Mouse (Mus musculus): ENCODE results near the gene Yipf1.
"Not testable (repeated sequence)": the region's sequence is repeated elsewhere in the genome, so short reads cannot be mapped to it uniquely, and the experiment has no call there.

Gene Yipf1

DNA sequence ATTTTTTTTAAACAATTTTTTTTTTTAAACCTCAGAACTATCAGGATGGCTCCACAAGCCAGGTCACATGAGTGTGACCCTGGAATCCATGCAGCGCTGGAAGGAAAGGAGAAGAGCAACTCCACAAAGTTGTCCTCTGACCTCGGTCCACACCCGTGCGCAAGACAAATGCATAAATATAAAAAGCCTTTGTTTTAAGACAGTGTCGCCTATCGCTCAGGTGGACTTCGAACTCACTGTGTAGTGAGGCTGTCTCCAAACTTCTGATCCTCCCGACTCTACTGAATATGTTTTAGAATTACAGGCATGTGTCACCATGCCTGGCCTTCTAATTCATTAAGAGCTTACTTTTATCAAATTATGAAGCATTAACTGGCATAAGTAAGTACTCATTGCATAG lies 14.4 kb downstream of the Yipf1 start:
- no peak for DNase-seq

DNA sequence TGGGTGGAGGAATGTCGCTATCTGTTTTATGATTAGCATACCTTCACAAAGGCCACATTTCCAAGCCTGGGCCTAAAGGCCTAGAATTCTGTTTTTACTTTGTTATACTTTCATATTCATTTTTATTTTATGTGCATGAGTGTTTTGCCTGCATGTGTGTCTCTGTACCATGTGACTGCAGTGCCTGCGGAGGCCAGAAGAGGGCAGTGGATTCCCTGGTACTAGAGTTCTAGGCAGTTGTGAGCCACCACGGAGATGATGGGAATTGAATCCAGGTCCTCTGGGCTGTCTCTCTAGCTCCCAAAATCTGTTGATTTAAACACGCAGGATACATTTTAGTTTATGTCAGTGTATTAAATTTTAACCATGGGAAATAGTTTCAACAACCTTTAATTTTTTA lies 19.4 kb downstream of the Yipf1 start:
- DNase-seq = no peak

DNA sequence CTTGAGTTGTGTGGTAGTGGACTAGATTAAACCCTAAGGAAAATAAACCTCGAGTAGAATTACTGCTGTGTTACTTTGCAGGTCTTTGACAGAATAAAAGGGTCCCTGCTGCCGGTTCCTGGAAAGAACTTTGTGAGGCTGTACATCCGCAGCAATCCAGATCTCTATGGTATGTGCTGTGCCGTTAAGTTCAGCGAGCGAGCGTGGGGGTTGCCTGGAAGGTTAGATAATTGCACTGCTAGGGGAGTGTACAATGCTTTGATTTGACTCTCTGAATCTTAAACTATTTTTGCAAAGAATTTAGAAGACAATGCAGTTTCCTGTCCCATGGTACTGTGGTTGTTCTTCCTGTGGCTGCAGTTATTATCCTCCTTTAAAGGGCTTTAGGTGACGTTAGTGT lies 22.2 kb downstream of the Yipf1 start:
- DNase-seq = no peak

DNA sequence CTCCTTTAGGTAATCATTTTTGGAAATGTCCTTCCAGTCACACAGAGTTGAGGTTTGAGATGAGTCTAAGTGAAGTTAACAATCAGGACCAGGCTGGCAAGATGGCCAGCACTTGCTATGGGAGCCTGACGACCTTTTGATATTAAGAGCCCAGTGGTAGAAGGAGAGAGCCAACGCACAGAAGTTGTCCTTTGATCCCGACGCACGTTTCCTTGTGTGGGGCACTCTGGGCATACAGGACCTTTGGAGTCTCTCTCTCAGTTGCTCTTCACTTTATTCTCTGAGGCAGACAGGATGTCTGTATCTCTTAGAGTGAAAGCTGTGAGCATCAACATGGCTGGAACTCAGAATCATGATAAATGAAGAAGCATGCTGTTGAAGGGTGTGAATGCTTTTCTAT lies 23.3 kb downstream of the Yipf1 start:
- DNase-seq = no peak

DNA sequence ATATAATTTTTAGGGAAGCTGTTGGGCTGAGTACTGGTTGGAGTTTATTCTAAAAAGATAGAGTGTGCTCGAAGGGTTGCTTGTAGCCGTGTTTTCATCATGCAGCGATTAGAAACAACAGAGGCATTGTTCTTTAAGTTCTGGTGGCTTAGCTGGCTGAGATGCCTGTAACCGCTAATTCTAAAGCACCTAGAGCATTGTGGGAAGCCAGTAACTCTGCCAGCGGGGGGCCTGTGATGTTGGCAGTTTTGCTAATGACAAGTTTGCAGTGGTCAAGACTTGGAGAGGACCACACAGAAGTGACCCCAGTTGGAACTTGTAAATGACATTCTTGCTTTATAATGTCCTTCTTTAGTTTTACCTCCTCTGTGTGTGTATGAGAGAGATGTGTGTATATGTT lies 27.2 kb downstream of the Yipf1 start:
- DNase-seq = no peak

DNA sequence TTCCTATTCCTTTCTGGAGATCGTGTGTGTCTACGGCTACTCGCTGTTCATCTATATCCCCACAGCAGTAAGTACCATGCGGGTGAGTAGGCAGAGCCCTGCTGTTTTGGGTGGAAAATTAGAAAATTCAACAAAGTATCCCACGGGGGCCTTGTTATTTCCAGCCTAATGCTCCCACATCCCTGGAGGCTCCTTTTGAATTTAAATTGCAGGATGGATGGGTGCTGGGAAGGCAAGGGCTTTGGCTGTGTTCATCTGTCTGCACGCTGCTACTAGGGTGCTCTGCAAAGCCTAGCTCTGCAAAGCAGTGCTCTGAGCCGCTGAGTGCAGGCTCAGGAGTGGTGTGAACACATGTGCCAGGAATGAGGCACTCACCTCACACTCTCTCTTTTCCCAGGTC lies 30.4 kb downstream of the Yipf1 start:
- DNase-seq = no peak

DNA sequence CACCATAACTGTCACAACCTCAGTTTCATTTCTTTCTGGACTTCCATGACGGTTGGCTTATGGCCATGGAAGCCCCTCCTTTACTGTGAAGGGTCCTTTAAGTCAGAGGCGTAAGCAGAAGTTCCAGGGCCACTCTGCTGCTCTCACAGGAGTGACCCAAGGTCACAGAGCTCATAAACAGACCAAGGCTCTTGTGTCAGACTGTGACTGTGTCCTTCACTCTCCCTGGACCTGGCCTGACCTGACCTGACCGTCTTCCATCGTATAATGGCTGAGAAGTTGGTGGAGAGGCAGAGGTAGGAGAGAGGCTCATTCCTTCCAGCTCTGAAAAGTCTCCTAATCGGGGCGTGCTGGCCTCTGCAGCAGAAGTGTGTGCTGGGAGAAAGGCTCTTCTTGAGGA lies 33.1 kb downstream of the Yipf1 start:
- no peak for DNase-seq

DNA sequence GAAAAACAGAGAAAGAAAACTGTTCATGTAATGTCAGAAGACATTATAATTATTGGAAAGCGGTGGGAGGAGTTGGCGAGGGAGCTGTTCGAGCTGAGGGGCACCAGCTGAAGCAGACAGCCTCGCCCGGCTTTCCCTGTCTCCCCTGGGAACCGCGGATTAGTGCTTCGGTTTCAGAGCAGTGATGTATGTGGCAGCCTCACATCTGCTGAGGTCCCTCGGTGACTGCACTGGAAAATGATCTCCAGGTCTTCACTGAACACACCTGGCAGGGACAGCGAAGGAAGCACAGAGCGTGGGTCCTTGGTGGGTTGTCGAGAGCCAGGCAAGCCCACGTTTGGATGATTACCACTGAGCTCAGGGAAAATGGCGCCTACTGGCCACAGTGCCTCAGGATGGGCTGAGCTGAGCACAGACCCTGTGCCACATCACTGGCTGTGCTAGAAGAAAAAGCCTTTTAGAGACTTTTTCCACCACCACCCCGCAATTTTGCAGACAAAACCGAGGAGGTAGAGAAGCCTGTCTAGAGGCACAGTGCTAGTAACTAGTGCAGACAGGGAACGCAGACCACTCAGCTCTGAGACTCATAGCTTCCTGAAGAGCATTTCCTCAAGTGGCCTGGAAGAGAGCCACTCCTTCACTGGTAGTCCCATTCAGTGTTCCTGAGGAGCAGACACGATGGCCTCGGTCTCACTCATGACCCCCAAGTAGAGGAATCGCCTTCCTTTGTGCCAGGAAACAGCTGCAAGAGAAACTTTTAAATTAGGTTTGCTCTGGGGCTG lies 34.6 kb downstream of the Yipf1 start:
- DNase-seq = no peak

DNA sequence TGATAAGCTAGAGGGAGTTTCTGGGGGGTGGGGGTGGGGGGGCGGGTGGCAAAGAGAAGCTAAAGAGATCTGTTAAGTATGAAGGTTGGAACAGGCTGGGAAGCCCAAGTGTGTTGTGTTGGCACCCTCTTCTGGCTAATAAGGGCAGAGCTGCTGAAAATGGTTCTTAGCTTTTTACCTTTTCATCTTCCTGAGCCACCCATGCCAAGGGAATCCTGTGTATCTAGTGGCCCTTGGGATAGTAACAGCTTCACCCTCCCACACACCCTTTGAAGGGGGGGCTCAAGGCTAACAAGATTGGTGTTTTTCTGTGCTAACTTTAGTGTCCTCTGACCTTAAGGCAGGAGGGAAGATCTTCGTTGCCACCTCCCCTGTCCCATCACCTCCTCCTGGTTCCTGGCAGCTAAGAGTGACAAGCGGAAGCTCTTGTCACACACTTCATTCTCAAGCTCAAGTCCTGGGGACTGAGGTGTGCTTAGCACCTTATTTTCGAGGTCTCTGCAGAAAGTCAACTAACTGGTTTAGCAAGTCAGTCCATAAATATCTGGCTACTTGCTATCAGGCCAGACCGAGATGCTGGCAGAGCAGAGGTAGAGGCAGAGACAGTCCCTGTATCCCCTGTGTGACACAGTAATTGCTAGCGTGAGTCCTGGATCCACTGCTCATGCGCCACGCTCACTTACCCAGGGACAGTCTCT lies 35.3 kb downstream of the Yipf1 start:
- DNase-seq = peak; percentile 24

DNA sequence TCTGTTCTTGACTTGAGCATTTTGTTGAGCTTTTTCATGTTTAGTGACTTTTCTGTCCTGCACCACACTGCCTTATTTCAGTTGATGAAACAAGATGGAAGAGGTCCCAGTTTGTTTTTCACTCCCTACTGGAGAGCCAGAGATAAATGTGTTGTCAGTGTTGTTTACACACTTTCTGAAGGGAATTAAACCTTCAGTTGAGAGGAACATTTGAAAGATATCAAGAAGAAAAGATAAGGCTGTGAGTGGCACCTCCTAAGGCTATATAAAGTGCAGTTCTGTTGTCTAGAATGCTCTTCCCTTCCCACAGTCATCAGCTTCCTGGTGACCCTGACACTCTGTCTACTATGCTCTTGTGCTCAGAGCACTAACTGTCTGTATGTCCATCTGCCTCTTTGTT lies 37.2 kb downstream of the Yipf1 start:
- DNase-seq = no peak

DNA sequence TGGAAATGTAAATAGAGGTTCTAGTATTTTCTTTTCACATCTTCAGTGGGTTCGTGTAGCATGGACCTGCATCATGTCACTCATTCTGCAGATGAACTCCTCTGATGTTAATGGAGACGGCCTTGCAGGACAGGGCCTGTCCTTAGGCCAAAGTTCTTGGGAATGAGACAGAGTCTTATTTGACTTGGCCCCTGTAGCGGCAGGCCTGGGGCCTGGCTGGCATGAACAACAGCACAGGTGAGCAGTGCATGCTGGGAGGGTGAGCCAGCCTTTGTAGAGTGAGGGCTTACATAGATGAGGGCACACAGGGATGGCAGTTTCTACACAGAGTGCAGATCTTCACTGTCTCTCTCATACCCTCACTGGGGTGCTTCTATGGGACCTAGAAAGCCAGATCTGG lies 39.4 kb downstream of the Yipf1 start:
- no peak for DNase-seq

DNA sequence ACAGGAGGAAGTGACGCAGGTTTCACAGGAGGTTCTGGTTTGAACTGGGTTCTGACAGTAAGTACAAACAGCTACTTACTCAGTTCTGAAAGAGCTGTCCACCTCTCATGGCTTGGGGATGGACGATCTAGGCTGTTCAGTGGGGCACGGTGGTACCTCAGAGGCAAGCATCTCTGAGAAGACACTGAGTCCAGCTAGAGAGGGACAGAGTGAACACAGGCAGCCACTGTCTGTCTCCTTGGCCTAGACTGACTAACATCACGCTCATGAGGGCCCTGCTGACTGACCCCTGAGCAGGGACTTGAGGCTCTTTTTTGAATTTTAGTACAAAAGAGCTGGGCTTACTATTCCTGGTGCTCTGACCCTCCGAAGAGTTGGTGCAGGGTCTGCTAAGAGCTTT lies 40.0 kb downstream of the Yipf1 start:
- no peak for DNase-seq

DNA sequence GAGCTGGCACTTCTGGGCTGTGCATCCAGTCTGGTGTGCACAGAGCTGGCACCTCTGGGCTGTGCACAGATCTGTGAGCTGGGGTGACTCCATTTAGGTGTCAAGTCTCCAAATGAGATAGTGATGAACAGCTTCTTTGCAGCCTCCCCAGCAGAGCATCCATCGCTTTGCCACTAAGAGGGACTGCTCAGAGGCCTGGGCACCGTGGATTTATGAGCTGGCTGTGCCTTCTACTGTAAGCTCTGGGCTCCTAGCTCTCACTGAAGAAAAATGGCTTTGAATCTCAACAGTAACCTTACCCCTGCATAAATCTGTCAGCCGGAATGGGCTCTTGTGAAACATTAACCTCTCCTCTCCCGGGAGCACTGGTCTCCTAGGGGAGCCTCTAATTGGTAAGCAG lies 40.4 kb downstream of the Yipf1 start:
- DNase-seq = no peak

DNA sequence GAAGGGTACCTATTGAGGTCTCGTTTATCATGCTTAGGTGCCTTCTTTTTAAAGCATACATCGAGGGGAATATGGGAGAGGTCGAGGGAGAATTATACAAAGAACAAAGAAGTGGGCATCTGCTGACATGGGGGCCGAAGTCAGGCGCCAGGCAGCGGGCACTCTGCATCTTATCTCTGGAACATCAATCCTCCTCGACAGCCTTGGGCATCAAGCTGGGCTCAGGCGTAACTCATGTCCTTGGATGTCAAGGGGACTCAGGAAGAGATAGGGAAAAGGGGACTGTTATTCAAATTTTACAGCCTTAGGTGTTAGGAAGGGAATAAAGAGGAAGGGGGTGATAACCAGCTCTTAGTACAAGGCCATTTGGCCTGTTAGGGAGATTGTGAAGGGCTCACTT lies 43.0 kb downstream of the Yipf1 start:
- DNase-seq = not testable (repeated sequence)

DNA sequence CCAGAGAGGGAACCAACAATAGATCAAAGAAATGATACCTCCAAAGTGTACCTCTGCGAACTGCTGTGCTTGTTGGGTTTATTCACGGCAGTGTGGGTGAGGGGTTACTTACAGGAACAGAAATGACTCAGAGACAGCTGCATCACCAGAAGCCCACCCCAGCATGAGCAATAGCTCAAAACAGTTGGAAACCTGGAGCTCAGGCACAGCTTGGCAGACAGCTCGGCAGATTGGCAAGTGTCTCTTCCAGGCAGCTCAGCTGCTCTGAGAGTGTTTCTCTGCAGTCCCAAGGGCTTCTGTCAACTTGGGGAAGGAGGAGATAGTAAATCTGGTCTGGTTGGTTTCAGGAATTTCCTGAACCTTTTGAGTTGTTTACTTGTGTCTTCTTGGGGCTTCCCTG lies 44.3 kb downstream of the Yipf1 start:
- no peak for DNase-seq

DNA sequence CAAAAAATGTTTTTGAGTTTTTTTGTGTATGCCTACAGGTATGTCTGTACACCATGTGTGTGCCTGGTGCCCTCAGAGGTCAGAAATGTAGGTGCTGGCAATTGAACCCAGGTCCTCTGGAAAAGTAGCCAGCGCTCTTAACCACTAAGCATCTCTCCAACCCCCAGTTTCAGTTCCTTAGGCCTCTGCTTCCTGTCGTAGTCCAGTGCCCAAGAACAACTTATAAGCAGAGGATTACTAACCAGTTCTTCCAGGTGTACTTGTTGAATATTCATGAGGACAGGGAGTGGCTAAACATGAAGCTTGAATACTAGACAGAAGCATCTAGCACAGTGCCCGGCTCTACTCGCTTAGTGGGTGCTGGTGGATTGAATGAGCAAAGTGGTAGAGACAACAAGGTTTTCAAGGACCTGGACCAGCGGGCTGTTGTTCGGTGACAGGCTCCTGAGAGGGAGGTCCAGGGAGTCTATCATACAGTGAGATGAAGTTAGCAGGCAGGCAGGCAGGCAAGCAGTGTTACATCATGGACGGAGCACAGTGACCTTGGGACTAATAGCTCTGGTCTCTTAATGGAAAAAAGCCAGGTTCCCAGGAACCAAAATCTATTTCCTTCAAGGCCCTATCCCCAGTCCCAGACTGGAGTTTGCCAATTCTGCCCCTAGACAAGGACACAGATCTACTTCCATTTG lies 46.4 kb downstream of the Yipf1 start:
- DNase-seq = no peak

DNA sequence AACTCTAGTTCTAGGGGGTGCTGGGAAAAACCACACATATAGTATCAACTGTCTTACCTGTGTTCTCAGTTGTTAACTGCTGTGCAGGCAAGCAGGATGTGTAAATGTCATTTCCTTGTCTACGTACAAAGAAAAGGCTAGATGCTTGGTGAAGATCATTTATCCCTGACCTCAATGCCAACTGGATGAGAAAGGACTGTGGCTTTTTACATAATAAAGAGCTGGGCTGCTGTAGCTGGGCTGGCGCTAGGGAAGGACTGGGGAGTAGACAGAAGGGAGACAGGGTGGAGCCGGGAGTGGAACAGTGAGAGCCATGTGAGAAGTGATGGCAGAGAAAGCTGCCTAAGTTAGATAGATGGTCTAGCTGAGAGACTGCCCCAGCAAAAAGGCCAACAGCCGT lies 48.6 kb downstream of the Yipf1 start:
- DNase-seq = no peak

DNA sequence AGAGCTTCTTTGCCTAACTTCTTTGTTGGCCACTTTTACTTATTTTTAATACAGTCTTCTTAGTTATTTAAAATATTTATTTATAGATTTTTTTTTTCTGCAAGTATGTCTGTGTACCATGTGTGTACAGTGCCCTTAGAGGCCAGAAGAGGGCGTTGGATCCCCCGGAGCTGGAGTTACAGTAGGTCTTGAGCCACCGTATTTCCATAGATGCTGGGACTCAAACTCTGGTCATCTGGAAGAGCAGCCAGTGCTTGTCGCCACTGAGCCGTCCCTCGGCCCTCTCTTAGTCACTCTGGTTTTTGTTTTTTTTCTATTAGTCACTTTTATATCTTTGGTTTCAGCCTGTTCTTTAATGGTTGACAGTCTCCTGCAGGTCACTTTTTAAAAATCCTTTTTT lies 49.4 kb downstream of the Yipf1 start:
- no peak for DNase-seq

DNA sequence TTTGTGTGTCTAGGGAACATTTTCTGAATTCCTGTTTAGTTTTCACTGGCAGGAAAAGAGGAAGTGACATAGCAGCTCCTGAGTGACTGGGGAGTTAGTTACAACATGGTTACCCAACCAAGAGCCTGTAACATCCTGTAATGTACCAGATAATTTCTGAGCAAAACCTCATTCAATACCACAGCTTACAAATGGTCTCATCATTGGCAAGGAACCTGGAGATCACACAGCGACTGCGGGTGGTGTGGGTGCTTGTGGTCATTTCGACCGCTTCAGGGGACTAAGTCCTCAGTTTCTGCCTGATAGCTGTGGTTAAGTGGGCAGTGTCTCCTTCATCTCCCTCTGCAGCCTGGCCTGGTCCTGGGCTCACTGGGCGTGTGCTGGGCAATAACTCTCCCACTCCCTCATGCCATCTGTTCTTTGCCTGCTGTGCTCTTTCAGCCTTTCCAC lies 50.1 kb downstream of the Yipf1 start:
- no peak for DNase-seq

DNA sequence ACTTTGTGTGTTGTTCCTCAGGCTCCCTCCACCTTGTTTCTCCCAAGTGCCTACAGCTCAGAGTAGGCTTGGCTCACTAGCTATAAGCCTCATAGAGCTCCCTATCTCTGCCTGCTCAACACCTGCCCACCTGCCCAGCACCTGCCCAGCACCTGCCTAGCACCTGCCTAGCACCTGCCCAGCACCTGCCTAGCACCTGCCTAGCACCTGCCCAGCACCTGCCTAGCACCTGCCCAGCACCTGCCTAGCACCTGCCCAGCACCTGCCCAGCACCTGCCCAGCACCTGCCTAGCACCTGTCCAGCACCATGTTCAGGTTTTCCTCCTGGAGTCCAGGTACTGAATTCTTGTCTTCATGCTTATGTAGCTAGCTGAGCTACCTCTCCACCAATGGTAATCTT lies 52.2 kb downstream of the Yipf1 start:
- not testable (repeated sequence) for DNase-seq

DNA sequence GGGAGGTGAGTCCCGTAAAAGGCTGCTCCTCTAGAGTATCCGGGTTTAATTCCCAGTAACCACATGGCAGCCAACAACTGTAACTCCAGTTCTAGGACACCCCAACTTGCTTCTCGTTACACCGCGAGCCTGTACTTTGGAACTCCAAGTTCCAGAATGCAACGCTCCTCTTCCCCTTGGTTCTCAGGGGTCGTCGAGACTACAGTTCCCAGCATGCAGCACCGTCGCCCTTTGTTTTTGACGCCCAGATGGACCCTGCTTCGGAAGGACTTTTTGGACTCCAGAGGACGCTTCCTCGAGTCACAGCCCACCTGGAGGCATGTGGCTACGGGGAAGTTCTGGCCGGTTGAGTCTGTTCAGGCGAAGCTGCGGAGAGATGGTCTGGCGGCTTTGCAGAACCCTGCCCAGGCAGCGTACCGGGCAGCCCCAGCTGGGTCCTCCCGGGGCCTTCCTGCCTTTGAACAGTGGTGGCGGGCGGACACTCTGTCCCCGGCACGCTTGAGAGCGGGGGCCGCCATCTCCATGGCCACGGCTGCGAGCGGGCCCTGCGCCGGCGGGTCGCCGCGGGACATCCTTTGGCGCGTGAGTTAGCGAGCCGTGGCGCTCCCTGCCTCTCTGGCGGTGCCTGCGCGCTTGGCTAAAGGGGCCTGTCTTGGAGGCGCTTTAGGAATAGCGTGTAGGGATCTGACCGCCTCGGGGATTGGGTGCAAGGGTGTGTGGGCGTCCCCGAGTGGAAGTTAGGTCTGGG lies 53.6 kb downstream of the Yipf1 start, which contains the start of gene Ndc1:
TSS of gene Ndc1 (plus strand) at position 218 of the 748 bp plus-strand sequence.
- peak; percentile 83 for DNase-seq

DNA sequence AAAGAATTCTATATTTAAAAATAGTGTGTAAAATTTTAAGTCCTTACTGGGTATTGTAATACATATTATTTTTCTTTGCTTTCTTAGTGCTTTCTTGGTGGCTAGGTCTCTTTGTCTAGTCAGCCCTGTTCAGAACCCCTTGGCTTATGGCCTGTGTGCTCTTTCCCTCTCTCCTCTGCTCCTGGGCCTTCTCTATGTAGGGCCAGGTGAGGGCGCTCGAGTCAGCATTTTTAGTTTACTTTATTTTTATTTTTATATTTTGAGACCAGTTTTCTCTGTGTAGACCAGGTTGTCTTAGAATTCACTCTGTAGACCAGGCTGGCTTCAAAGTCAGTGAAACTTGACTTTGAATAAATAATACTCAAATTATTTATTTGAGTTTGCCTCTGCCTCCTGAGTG lies 58.1 kb downstream of the Yipf1 start:
- no peak for DNase-seq

DNA sequence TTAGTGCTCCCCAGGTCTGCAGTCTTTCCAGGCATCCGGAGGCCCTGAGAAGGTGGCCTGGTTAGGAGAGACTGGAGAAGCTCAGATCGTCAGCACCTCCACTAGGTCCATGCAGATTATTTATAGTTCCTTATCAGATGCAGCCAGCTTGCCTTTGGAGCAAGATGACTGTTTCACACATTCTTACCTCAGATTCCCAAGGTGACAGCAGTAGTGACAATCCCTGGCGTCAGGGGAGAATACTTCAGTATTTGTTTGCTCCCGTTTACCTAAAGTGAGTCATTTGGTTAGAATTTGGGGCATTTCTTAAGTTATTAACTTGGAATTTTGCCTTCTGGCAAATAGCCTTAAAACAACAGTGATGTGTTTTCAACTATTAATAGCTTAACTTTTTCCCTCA lies 60.5 kb downstream of the Yipf1 start:
- no peak for DNase-seq
